Mouse (Mus musculus): Measurements from ENCODE around the gene Plekhg4.

GRCm38 (mm10) chr8:105374513-105374966 lies 1.5 kb downstream of the Plekhg4 start:
- no peak for TF ChIP-seq KAT2A (IDR thresholded peaks at IDR 0.05; ENCODE audit: insufficient replicate concordance, low read length)
- no peak for TF ChIP-seq ZC3H11A (IDR thresholded peaks at IDR 0.05; ENCODE audit: low read depth, low read length)
- no peak; the same call in 1 of the 2 replicates for TF ChIP-seq RAD21 (IDR thresholded peaks at IDR 0.05; ENCODE audit: low read depth, low read length)

Measured in CH12.LX (cell line).